Mouse (Mus musculus) intestine, embryonic 16.5 days (tissue): ENCODE results near the gene Gse1. TPM values are rescaled to one million over a fixed set of nuclear protein-coding genes. Genes with fewer than 3 reads are reported as not detected.

Experiments
- ATAC-seq: fragments of 200-750 bp; cut with Nextera tagmentation; 2 replicates; pipeline ENCODE4 v1.8.0; 2017; ENCODE audit warnings: moderate TSS enrichment, moderate library complexity
- H3K27ac ChIP-seq: fragments of 300-500 bp; sonication (generic); 2 replicates; pipeline ENCODE4 v1.5.1; 2014; ENCODE audit warnings: mild to moderate bottlenecking, low read length
- H3K27me3 ChIP-seq: fragments of 300-500 bp; sonication (generic); replicated peaks from 2 replicates; pipeline ENCODE4 v1.6.1; 2014; ENCODE audit warnings: low read length, control low read depth, mixed read lengths; ENCODE audit not compliant: control insufficient read depth, insufficient read depth
- H3K36me3 ChIP-seq: fragments of 300-500 bp; sonication (generic); 2 replicates; pipeline ENCODE4 v1.6.1; 2014; ENCODE audit warnings: low read length, control low read depth; ENCODE audit not compliant: control insufficient read depth, insufficient read depth
- H3K4me1 ChIP-seq: fragments of 300-500 bp; sonication (generic); 2 replicates; pipeline ENCODE4 v1.6.1; 2014; ENCODE audit warnings: low read length, control low read depth, mixed read lengths; ENCODE audit not compliant: control insufficient read depth, insufficient read depth
- H3K4me2 ChIP-seq: fragments of 300-500 bp; sonication (generic); 2 replicates; pipeline ENCODE4 v1.6.1; 2014; ENCODE audit warnings: low read depth, low read length, control low read depth
- H3K4me3 ChIP-seq: fragments of 300-500 bp; sonication (generic); 2 replicates; pipeline ENCODE4 v1.5.1; 2014; ENCODE audit warnings: mild to moderate bottlenecking, low read length
- H3K9ac ChIP-seq: fragments of 300-500 bp; sonication (generic); 2 replicates; pipeline ENCODE4 v1.6.1; 2014; ENCODE audit warnings: low read depth, low read length
- H3K9me3 ChIP-seq: fragments of 300-500 bp; sonication (generic); 2 replicates; pipeline ENCODE4 v1.6.1; 2016; ENCODE audit warnings: low read length, control low read depth; ENCODE audit not compliant: control insufficient read depth
- WGBS: fragments of 180-500 bp; shearing (Covaris S2); extraction: QIAGEN DNeasy Blood & Tissue Kit; methylation state at CpG from one replicate; pipeline ENCODE4 v1.1.7; 2014; 5-methylcytosine and 5-hydroxymethylcytosine counted together
- polyA plus RNA-seq: library from polyadenylated mRNA; unstranded; fragments of >200 nt; fragmentation: Nextera tagmentation; extraction: Ambion mirVana; gene quantifications from 2 replicates; pipeline ENCODE4 v1.2.1, GENCODE M21; 2015

Gse1 gene
- polyA plus RNA-seq, 1 experiment from 2014 or later = 7.3 TPM

DNA sequence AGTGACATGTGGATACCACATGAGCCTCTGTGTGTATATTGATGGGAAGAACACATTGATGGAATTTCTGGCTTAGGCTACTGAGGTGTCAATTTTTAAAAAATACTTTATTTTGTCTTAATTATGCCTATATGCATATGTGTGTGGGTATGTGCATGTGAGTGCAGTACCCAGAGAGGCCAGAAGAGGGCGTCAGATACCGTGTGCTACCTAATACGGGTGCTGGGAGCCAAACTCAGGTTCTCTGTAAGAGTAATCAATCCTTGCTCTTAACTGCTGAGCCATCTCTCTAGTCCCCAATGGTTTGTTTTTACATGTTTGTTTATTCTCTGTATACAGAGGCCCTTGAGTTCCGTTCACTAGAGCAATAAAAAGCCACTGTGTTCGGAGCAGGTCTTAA, 19.4 kb downstream of the Gse1 start:
- no peak overlapping the region for H3K4me3 ChIP-seq
- H3K4me1 ChIP-seq = peaks cover 29% of the 10 kb centered on the region
- no peaks in the 10 kb centered on the region for H3K27me3 ChIP-seq
- no peak overlapping the region for H3K27ac ChIP-seq
- peaks cover 7% of the 10 kb centered on the region for H3K9me3 ChIP-seq
- H3K9ac ChIP-seq = no peak overlapping the region
- no peak overlapping the region for H3K4me2 ChIP-seq
- 67% methylated on average over 5 of the region's 5 CpGs for WGBS
- ATAC-seq = no peak
- 0 out of 2 replicates have a peak, but pooled peaks cover 3% of the 10 kb centered on the region for H3K36me3 ChIP-seq

DNA sequence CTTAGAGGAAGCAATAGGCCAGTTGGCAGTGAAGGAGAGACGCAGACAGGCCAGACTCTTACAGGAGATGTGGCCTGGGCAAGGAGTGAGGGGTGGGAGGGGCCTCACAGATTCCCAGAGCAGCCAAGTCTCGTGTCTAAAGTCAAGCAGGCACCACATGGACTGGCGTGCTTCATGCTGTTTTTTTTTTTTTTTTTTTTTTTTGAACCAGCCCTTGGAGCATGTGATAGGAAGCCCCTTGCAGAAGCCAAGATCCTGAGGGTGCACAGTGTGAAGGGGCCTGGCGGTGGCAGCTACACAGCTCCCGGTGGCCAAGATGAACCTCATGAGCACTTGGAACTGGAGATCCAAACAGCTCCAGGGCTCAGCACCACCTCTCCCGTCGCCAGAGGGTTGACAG, 19.8 kb downstream of the Gse1 start:
- H3K9ac ChIP-seq = no peak overlapping the region
- H3K4me1 ChIP-seq = peaks cover 29% of the 10 kb centered on the region
- H3K27ac ChIP-seq = 0 out of 2 replicates have a peak overlapping the region, but pooled peaks have one; percentile 45
- WGBS = 72% methylated on average over 7 of the region's 7 CpGs
- no peak overlapping the region for H3K4me3 ChIP-seq
- no peak for ATAC-seq
- H3K27me3 ChIP-seq = no peaks in the 10 kb centered on the region
- peaks cover 7% of the 10 kb centered on the region for H3K9me3 ChIP-seq
- H3K36me3 ChIP-seq = 0 out of 2 replicates have a peak, but pooled peaks cover 3% of the 10 kb centered on the region
- H3K4me2 ChIP-seq = no peak overlapping the region

DNA sequence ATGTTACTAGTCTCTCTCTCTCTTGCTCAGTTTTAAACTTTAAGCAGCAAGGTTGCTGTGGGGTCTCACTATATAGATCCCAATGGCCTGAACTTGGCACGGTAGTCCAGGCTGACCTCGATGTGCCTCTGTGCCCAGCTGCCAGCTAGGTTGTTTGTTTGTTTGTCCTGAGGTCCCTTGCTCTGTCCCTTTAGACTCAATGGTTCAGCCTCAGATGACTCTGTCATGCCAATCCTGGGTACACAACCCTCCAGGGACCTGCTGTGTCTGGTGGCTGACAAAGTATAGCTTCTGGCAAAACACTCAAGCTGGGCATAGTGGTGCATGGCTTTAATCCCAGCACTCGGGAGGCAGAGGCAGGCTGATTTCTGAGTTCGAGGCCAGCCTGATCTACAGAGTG, 20.2 kb downstream of the Gse1 start:
- 0 out of 2 replicates have a peak, but pooled peaks cover 3% of the 10 kb centered on the region for H3K36me3 ChIP-seq
- whole genome bisulfite sequencing = 92% methylated on average over 4 of the region's 4 CpGs
- peaks cover 7% of the 10 kb centered on the region for H3K9me3 ChIP-seq
- H3K4me3 ChIP-seq = no peak overlapping the region
- no peak overlapping the region for H3K4me2 ChIP-seq
- no peaks in the 10 kb centered on the region for H3K27me3 ChIP-seq
- peaks cover 29% of the 10 kb centered on the region for H3K4me1 ChIP-seq
- 0 out of 2 replicates have a peak overlapping the region, but pooled peaks have one; percentile 45 for H3K27ac ChIP-seq
- no peak for ATAC-seq
- no peak overlapping the region for H3K9ac ChIP-seq

DNA sequence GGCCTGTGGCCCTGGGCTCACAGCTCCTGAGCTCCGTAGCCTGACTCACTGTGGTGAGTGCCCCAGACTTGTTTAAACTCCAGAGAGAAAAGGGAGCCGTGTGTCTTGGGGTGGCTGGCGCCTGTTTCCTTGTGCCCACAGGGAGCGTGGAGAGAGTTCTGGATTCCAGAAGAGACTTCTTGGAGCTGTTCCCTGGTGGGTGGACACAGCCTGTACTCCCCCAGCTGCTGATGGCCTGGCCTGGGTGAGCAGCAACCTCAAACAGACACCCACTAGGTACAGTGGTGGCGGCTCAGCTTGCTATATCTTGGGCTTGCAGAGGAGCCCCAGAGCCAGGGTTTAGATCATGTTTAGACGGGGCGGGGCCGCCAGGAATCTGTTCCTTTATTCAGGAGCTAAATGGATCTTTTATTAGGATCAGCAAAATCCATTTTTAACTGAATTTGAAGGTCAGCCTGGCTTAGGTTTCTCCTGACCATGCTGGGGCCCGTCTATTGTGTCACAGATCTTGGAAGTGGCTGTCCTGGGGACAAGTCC, 21.6 kb downstream of the Gse1 start:
- Histone ChIP-seq H3K9ac (peak overlapping the region; percentile 5; the same call in 1 of the 2 replicates), H3K27ac (peak overlapping the region; percentile 76), H3K36me3 (no peaks in the 10 kb centered on the region), H3K4me2 (no peak overlapping the region), H3K4me1 (peaks cover 34% of the 10 kb centered on the region), H3K9me3 (0 out of 2 replicates have a peak, but pooled peaks cover 2% of the 10 kb centered on the region), H3K4me3 (no peak overlapping the region), H3K27me3 (no peaks in the 10 kb centered on the region)
- 63% methylated on average over 9 of the region's 9 CpGs for WGBS
- peak; percentile 27; the same call in 1 of the 2 replicates for ATAC-seq

DNA sequence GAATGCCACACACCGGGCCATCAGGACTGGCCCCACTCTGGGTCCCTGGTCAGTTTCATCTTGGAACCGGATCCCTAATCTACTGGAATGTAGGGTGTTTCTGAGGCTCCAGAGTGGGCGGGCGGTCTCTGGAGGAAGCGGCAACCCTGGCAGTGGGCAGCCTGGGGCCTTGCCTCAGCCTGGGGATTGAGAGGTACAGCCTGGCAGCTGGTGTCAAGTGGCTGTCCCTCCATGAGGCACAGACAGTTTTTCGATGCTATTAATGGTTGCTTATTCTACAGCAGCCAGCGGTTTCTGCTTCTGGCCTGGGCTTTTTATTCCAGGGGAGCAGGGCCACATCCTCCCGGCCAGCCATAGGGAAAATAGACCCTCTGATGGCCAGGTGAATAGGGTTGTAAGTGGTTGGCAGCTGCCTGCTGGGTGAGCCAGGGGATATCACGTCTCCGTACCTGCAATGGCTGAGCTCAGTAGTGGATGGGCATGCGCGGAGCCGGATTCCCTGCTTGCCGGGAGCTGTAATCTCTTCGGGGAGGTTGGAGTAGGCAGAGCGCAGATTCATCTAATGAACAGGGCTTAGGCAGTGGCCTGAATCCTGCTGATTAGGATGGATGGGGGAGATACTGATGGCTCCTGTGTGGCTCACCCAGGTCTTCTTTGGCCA, 22.6 kb downstream of the Gse1 start:
- H3K27me3 ChIP-seq = no peaks in the 10 kb centered on the region
- WGBS = 73% methylated on average over 16 of the region's 16 CpGs
- no peak overlapping the region for H3K4me3 ChIP-seq
- H3K27ac ChIP-seq = peak overlapping the region; percentile 5
- peak overlapping the region; percentile 2; the same call in 1 of the 2 replicates for H3K9ac ChIP-seq
- ATAC-seq = no peak
- peaks cover 45% of the 10 kb centered on the region for H3K4me1 ChIP-seq
- no peaks in the 10 kb centered on the region for H3K36me3 ChIP-seq
- no peak overlapping the region for H3K4me2 ChIP-seq
- H3K9me3 ChIP-seq = 0 out of 2 replicates have a peak, but pooled peaks cover 2% of the 10 kb centered on the region

DNA sequence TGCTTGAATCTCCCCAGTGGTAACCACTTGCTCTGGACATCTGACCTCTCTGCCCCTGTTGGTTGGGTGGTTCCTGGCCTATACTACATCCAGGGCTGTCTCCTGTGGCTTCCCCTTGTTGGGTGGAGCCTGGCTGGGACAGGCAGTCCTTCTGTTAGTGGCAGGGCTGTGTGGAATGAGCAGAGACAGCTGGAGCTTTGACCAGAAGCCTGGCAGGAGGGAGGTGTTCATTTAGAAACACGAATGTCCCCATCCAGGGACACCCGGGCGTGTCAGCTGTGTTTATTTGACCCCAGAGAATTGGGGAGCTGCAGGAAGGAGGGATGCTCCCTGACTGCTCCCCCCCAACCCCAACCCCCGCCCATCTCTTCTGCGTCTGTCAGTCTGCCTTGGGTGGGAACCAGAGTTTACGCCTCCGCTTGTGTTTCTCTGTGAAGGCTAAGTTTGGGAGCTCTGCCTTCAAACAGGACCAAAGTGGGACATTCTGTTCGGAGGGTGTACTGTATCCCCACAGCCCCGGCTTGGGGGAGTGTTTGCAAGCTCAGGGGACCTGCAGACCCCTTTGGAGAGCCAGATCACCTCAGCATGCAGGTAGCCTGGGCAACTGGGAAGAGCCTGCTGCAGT, 23.3 kb downstream of the Gse1 start:
- ATAC-seq = no peak
- Histone ChIP-seq H3K9ac (0 out of 2 replicates have a peak overlapping the region, but pooled peaks have one; percentile 45), H3K9me3 (0 out of 2 replicates have a peak, but pooled peaks cover 2% of the 10 kb centered on the region), H3K4me2 (no peak overlapping the region), H3K36me3 (no peaks in the 10 kb centered on the region), H3K4me1 (peaks cover 51% of the 10 kb centered on the region), H3K27ac (peak overlapping the region; percentile 31; the same call in 1 of the 2 replicates), H3K27me3 (no peaks in the 10 kb centered on the region), H3K4me3 (no peak overlapping the region)
- WGBS = 52% methylated on average over 9 of the region's 9 CpGs

GRCm38 (mm10) chr8:120253626-120254025, 25.4 kb downstream of the Gse1 start:
- Histone ChIP-seq H3K27ac (no peak overlapping the region), H3K9ac (no peak overlapping the region), H3K4me3 (no peak overlapping the region), H3K27me3 (no peaks in the 10 kb centered on the region), H3K4me1 (peaks cover 59% of the 10 kb centered on the region), H3K4me2 (no peak overlapping the region), H3K36me3 (no peaks in the 10 kb centered on the region), H3K9me3 (no peaks in the 10 kb centered on the region)
- no peak for ATAC-seq
- 81% methylated on average over 8 of the region's 8 CpGs for WGBS

GRCm38 (mm10) chr8:120255406-120255987, 27.2 kb downstream of the Gse1 start:
- WGBS = 78% methylated on average over 6 of the region's 6 CpGs
- H3K4me1 ChIP-seq = peaks cover 49% of the 10 kb centered on the region
- no peaks in the 10 kb centered on the region for H3K9me3 ChIP-seq

DNA sequence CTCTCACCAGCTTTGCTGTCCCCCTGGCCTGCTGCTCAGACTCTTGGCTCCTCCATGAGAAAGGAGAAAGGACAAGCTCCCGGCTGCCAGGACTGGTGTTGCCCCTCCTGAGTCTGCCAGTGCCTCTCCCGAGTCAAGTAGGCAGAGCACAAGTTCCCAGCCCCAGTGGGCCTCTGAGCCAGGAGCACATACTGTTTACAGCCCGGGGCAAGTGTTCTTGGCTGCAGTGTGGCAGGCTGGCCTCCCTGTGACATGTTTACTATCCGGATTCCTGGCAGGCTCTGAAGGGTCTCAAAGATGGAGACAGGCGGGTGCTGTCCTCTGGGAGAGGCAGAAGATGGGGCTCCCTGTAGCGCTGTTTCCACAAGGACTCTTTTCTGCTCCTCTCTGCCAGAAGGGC, 28.7 kb downstream of the Gse1 start:
- H3K9ac ChIP-seq = peak overlapping the region; percentile 51; the same call in 1 of the 2 replicates
- WGBS = 30% methylated on average over 6 of the region's 6 CpGs
- peaks cover 47% of the 10 kb centered on the region for H3K4me1 ChIP-seq
- no peaks in the 10 kb centered on the region for H3K9me3 ChIP-seq
- H3K4me3 ChIP-seq = no peak overlapping the region
- H3K4me2 ChIP-seq = no peak overlapping the region; the same call in 1 of the 2 replicates
- H3K27ac ChIP-seq = peak overlapping the region; percentile 56
- no peaks in the 10 kb centered on the region for H3K36me3 ChIP-seq
- no peak for ATAC-seq
- no peaks in the 10 kb centered on the region for H3K27me3 ChIP-seq

More at GRCm38 (mm10) chr8:120255406-120255987, 27.2 kb downstream of the Gse1 start:
- peak; percentile 45; the same call in 1 of the 2 replicates for ATAC-seq
- Histone ChIP-seq H3K27me3 (no peaks in the 10 kb centered on the region), H3K4me3 (no peak overlapping the region), H3K27ac (no peak overlapping the region), H3K9ac (no peak overlapping the region), H3K4me2 (no peak overlapping the region), H3K36me3 (no peaks in the 10 kb centered on the region)
